Mouse (Mus musculus): ENCODE data around the gene Micall1. TPM values are rescaled to one million over a fixed set of nuclear protein-coding genes. Genes with fewer than 3 reads are reported as not detected.

The Micall1 gene
- 12.0 and 12.5 TPM in 2 replicates for polyA plus RNA-seq (2016; fragmentation: Nextera tagmentation; extraction: Ambion mirVana)

- peaks cover 19% of the 10 kb centered on the region for H3K4me1 ChIP-seq
Measured at GRCm38 (mm10) chr15:79108421-79109320, at the start of gene Micall1. TSS of gene Micall1 (plus strand) at chr15:79108898.

DNA sequence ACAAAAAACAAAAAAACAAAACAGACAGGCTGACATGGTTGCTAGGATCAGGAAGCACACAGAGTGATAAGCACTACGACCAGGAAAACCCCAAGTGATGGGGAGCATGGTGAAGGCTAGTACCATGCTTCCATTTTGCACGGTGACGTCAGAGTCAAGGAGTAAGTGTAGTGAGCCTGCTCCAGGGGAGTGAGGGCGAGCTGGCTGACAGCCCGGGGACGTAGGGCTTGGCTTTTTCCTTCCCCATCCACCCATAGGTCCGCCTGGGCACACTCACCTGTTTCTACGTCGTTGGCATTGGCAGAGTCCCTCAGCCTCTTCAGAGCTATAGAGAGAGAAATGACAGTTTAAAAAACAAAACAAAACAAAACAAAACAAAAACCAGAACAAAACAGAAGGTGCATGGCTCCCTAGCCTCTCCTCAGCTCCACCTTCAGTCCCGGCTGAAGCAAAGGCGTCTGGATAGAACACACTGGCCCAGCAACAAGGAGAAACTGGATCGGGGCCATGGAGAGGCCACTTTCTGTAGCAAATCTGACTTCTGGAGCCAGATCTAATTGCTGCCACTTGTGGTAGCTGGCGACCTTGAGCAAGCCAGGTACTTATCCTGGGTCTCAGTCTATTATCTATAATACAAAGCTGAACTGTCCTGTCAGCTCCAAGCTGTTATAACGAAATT lies 47.7 kb upstream of the Micall1 start:
- Histone ChIP-seq H3K36me3 (peaks cover 50% of the 10 kb centered on the region), H3K27ac (no peak overlapping the region), H3K4me3 (no peak overlapping the region), H3K4me1 (peaks cover 18% of the 10 kb centered on the region), H3K4me2 (replicated peaks) (peak overlapping the region; percentile 71), H3K9me3 (no peaks in the 10 kb centered on the region), H3K27me3 (replicated peaks) (no peaks in the 10 kb centered on the region), H3K9ac (0 out of 2 replicates have a peak overlapping the region, but pooled peaks have one; percentile 3)
- 87% methylated on average over 14 of the region's 14 CpGs for WGBS
- no peak for ATAC-seq (ENCODE audit: low FRiP score, low read depth)

More at GRCm38 (mm10) chr15:79108421-79109320, at the start of gene Micall1:
- 0 out of 2 replicates have a peak, but pooled peaks cover 5% of the 10 kb centered on the region for H3K36me3 ChIP-seq
- H3K27ac ChIP-seq, result peak within 1 kb of the TSS; percentile 42; the same call in 1 of the 2 replicates
- H3K9ac ChIP-seq, result peak within 1 kb of the TSS; percentile 95
- H3K27me3 ChIP-seq (replicated peaks), result 0 out of 2 replicates have a peak, but pooled peaks cover 6% of the 10 kb centered on the region
- H3K9me3 ChIP-seq, result no peaks in the 10 kb centered on the region
- peak within 1 kb of the TSS; percentile 87 for H3K4me3 ChIP-seq
- under 1% methylated on average over 84 of the region's 85 CpGs for WGBS
- peak within 1 kb of the TSS; percentile 92 for H3K4me2 ChIP-seq (replicated peaks)
- peak; percentile 65 for ATAC-seq (ENCODE audit: low FRiP score, low read depth)

GRCm38 (mm10) chr15:79062376-79063159 lies 46.1 kb upstream of the Micall1 start, which contains the start of gene Ankrd54:
TSS of gene Ankrd54 (minus strand) at chr15:79062893.
- Histone ChIP-seq H3K9me3 (no peaks in the 10 kb centered on the region), H3K4me3 (peak within 1 kb of the TSS; percentile 88), H3K9ac (peak within 1 kb of the TSS; percentile 86), H3K27ac (peak within 1 kb of the TSS; percentile 27; the same call in 1 of the 2 replicates), H3K4me1 (peaks cover 18% of the 10 kb centered on the region), H3K36me3 (peaks cover 35% of the 10 kb centered on the region), H3K4me2 (replicated peaks) (peak within 1 kb of the TSS; percentile 71), H3K27me3 (replicated peaks) (no peaks in the 10 kb centered on the region)
- ATAC-seq (ENCODE audit: low FRiP score, low read depth), result peak; percentile 100
- under 1% methylated on average over 80 of the region's 80 CpGs for WGBS

- no peak overlapping the region for H3K9ac ChIP-seq
- peaks cover 28% of the 10 kb centered on the region for H3K36me3 ChIP-seq
- H3K9me3 ChIP-seq, result no peaks in the 10 kb centered on the region
- H3K4me1 ChIP-seq, result peaks cover 18% of the 10 kb centered on the region
- WGBS, result 10% methylated on average over 14 of the region's 14 CpGs
- H3K4me3 ChIP-seq, result peak overlapping the region; percentile 31; the same call in 1 of the 2 replicates
- H3K4me2 ChIP-seq (replicated peaks), result peak overlapping the region; percentile 66
- H3K27me3 ChIP-seq (replicated peaks), result no peaks in the 10 kb centered on the region
- no peak for ATAC-seq (ENCODE audit: low FRiP score, low read depth)
- no peak overlapping the region for H3K27ac ChIP-seq
Measured at GRCm38 (mm10) chr15:79063160-79063740, 45.4 kb upstream of the Micall1 start.

- no peak overlapping the region for H3K4me2 ChIP-seq (replicated peaks)
- 50% methylated on average over 8 of the region's 8 CpGs for WGBS
- no peak overlapping the region for H3K9ac ChIP-seq
- H3K4me1 ChIP-seq, result peaks cover 18% of the 10 kb centered on the region
- ATAC-seq (ENCODE audit: low FRiP score, low read depth), result no peak
- H3K27ac ChIP-seq, result no peak overlapping the region
- no peaks in the 10 kb centered on the region for H3K27me3 ChIP-seq (replicated peaks)
- H3K36me3 ChIP-seq, result peaks cover 8% of the 10 kb centered on the region
- H3K4me3 ChIP-seq, result no peak overlapping the region
- no peaks in the 10 kb centered on the region for H3K9me3 ChIP-seq
Measured at GRCm38 (mm10) chr15:79065086-79065770, 43.5 kb upstream of the Micall1 start.

GRCm38 (mm10) chr15:79066276-79066675 lies 42.4 kb upstream of the Micall1 start:
- Histone ChIP-seq H3K9me3 (no peaks in the 10 kb centered on the region), H3K4me2 (replicated peaks) (no peak overlapping the region), H3K27ac (no peak overlapping the region), H3K36me3 (no peaks in the 10 kb centered on the region), H3K4me3 (no peak overlapping the region), H3K9ac (no peak overlapping the region), H3K27me3 (replicated peaks) (no peaks in the 10 kb centered on the region), H3K4me1 (peaks cover 13% of the 10 kb centered on the region)
- ATAC-seq (ENCODE audit: low FRiP score, low read depth), result no peak
- WGBS, result 49% methylated on average over 2 of the region's 2 CpGs

- Histone ChIP-seq H3K4me3 (no peak overlapping the region), H3K36me3 (no peaks in the 10 kb centered on the region), H3K9ac (no peak overlapping the region), H3K9me3 (no peaks in the 10 kb centered on the region), H3K27me3 (replicated peaks) (no peaks in the 10 kb centered on the region), H3K4me1 (peaks cover 4% of the 10 kb centered on the region), H3K4me2 (replicated peaks) (no peak overlapping the region), H3K27ac (no peak overlapping the region)
- ATAC-seq (ENCODE audit: low FRiP score, low read depth), result no peak
- 82% methylated on average over 3 of the region's 3 CpGs for WGBS
Measured at GRCm38 (mm10) chr15:79067631-79068030, 41.1 kb upstream of the Micall1 start.

- Histone ChIP-seq H3K27ac (no peak overlapping the region), H3K36me3 (no peaks in the 10 kb centered on the region), H3K4me3 (no peak overlapping the region), H3K4me1 (peaks cover 3% of the 10 kb centered on the region), H3K9ac (no peak overlapping the region), H3K9me3 (no peaks in the 10 kb centered on the region), H3K27me3 (replicated peaks) (no peaks in the 10 kb centered on the region), H3K4me2 (replicated peaks) (no peak overlapping the region)
- no peak for ATAC-seq (ENCODE audit: low FRiP score, low read depth)
- 83% methylated on average over 3 of the region's 3 CpGs for WGBS
Measured at GRCm38 (mm10) chr15:79068416-79068815, 40.3 kb upstream of the Micall1 start.

- no peaks in the 10 kb centered on the region for H3K9me3 ChIP-seq
- 73% methylated on average over 5 of the region's 5 CpGs for WGBS
- no peak overlapping the region for H3K4me3 ChIP-seq
- no peak overlapping the region for H3K27ac ChIP-seq
- H3K36me3 ChIP-seq, result peaks cover under 1% of the 10 kb centered on the region
- H3K9ac ChIP-seq, result no peak overlapping the region
- H3K4me2 ChIP-seq (replicated peaks), result no peak overlapping the region
- H3K27me3 ChIP-seq (replicated peaks), result no peaks in the 10 kb centered on the region
- ATAC-seq (ENCODE audit: low FRiP score, low read depth), result no peak
- H3K4me1 ChIP-seq, result peaks cover 12% of the 10 kb centered on the region
Measured at GRCm38 (mm10) chr15:79071117-79072039, 37.3 kb upstream of the Micall1 start.

GRCm38 (mm10) chr15:79073752-79074151 lies 34.9 kb upstream of the Micall1 start:
- H3K9ac ChIP-seq, result no peak overlapping the region
- no peak overlapping the region for H3K27ac ChIP-seq
- no peaks in the 10 kb centered on the region for H3K27me3 ChIP-seq (replicated peaks)
- no peak for ATAC-seq (ENCODE audit: low FRiP score, low read depth)
- peaks cover 24% of the 10 kb centered on the region for H3K36me3 ChIP-seq
- no peak overlapping the region for H3K4me2 ChIP-seq (replicated peaks)
- no peaks in the 10 kb centered on the region for H3K9me3 ChIP-seq
- peaks cover 12% of the 10 kb centered on the region for H3K4me1 ChIP-seq
- no peak overlapping the region for H3K4me3 ChIP-seq
